Mouse (Mus musculus): ENCODE measurements around the gene Ptcd2.

Gene Ptcd2

DNA sequence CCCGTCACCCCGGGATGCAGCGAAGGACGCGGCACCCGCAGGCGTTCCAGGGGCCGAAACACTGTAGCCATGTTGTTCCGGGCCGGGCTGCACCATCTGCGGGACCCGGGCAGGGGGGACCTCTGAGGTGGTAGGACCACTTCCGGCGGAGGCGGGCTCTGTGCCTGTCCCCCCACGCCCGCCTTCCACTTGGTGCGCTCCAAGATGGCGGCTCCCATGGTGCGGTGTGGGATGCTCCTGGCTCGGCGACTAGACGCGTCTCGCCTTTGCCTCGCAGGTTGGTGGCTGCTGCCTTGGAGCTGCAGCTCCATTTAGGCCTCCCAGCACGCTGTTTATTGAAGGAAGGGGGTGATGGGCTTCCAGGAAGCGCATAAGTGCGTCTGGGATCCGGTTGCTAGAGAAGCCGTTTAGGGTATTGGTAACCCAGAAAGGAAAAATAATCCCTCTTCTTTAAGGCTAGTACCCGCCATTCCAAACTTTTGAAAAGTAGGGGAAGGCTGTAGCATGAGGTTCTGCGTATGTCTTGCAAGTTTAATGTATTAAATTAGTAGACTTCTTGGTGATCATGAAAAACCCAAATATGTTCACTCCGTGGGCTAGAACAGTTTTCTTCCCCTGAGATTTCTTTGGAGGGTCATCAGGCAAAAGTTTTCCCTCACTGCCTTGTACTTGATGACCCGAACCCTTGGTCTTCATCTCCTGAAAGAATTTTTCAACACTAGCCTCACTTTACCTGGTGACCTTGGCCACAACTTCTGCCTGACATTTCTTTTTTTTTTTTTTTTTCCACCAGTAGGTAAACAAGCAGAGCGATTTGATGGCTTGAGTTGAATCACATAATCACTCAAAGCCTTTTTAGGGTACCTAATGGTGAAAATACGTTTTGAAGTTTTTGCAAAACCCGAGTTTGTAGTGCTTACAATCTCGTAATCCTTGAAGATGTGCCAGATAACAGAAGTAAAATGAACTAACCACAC is at the start of gene Ptcd2, which contains the start of gene Mrps27:
TSS of gene Ptcd2 (minus strand) at position 107 of the 977 bp plus-strand sequence.
TSS of gene Mrps27 (plus strand) at position 188 of the 977 bp plus-strand sequence.
- peak; percentile 97 for DNase-seq (ENCODE audit: low spot score)

DNA sequence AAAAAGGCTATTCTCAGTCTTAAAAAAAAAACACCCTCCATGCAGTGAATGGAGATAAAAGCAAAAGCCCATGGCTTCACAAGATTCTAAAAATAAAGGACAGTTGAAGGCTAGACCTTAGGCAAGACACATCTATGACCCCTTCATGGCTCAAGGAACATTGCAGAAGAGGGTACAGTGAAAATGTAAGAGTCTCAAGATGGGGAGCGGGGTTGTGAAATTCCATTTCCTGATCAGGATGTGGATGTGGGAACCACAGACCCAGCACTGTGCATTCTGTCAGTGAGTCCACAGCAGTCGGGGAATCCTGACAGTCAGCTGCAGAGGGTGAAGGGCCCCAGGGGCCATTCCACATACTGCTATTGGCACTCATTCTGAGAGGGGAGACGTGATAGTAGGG is 48.6 kb upstream of the Ptcd2 start:
- DNase-seq (ENCODE audit: low spot score), result no peak

DNA sequence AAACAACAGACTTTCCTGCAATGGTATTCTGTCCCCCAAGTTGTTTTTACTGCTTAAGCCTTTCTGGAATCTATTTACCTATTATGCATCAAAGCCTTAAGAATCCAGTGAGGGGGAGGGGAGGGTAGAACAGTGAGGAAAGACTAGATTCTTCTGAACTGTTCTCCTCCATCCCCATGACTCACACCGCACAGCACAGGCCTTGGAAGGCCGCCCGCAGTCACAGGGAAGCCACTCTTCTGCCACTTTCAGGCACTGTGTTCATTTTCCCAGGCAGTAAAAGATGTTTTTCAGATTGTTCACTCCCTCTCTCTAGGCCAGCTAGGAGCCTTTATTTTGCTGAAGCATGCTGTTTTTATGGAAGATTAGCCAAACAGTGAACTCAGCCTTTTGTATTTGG is 46.9 kb upstream of the Ptcd2 start:
- no peak for DNase-seq (ENCODE audit: low spot score)

DNA sequence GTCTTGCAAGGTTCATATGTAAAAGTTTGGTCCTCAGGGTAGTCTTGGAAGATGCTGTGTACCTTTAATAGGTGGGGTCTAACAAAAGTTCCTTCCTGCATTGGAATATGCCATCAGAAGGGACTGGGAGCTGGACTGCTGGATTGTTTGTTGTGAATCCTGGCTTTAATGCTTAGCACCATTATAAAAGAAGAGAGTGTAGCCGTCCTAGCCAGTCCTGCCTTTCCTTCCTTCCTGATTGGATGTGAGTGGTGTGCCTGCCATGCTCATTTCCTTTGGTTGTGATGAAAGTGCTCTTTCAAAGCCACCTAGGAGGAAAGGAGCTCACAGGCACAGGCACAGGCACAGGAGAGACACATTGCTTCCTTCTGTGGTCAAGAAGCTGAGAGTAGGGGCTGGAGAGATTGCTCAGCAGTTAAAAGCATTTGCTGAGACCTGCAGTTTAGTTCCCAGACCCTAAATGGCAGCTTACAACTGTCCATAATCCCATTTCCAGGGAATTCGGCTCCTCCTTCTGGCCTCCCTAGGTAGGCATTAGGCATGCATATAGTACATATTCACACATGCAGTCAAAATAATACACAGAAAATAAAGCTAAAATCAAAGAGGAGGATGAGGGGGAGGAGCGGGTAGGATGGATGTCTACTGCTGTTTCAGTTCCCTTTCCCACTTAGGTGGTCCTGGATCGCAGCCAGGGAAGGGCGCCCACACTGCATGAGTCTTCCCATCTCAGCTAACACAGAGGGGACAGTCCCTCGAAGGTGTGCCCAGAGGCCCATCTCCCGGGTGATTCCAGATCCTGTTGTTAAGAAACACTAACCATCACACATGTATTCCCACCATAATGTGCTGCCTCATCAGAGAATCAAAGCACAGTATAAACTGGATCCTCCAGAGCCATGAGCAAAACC is 43.7 kb upstream of the Ptcd2 start:
- no peak for DNase-seq (ENCODE audit: low spot score)

DNA sequence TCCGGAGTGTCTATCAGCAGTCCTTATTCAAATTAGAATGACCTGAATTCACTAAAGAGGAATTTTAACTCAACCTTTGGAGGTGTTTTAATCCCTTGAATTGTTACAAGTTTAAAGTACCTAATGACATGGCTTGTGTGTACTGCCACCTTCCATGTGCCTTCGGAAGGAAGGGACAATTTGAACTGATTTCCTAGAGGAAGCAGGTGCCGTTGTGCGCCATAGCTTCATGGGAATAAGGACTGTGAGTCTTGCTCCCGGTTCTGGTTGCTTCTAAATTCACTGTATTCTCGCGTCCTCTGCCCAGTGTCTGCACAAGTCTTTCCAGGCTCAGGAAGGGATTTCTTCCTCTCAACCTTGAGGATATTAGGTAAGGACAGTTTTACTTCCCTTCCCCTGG is 41.8 kb upstream of the Ptcd2 start:
- DNase-seq (ENCODE audit: low spot score), result no peak

DNA sequence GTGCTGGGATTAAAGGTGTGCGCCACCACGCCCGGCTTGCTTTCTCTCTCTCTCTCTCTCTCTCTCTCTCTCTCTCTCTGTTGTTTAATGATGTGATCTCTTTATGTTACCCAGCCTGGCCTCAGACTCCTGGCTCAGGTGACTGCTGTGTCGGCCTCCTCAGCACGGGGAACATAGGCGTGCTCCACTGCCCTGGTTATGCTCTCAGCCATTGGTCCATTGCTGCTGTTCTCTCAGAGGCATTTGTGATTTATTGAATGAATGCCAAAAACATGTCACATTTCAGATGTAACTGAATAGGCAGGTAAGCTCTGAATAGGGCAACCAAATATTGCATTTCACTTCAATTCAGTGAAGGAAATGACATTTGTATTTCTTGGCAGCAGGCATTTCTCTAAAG is 41.4 kb upstream of the Ptcd2 start:
- no peak for DNase-seq (ENCODE audit: low spot score)

DNA sequence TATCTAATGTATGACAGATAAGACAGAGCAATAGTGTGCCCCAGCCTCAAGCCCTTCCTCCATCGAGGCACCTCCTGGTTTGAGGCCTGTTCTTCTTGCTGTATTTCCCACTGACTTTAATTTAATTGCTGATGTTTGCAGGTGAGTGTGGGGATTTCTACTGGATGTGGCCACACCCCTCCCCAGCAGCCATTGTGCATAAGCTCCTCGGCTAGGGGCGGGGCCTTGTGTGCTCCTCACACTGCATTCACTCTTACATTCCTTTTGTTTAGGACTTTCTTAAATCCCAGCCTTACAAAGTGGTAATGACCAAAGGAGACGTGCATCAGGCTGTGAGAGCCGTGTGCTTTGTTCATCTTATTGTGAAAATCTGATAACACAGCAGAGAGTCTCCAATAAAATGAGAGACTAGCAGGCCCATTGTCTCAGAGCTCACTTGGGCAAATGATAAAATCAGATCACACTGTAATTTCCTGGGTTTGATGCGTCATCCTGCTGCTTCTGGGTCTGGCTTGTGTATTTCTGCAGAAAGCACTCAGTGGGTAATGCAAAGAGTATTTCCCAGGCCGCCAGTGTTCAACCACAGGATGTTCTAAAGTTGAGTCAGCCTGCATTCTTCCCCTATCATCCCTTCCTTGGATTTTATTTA is 40.2 kb upstream of the Ptcd2 start:
- no peak for DNase-seq (ENCODE audit: low spot score)

DNA sequence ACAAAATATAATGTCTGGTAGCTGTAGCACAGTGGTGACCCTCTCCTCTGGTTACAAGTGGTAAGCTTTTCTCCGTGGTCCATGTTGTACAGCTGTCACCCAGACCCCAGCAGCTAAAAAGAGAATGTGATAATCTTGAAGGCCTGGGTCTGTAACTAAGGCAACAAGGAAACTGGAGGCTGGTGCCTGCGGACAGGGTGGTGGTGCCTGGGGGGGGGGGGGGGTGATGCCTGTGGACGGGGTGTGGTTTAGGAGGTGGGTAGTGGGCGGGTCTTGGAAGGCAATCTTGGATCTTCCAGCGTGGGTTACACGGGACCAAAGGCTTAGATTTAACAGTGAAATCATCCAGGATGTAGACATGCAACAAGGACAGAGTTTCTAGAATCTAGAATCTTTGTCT is 37.9 kb upstream of the Ptcd2 start:
- no peak for DNase-seq (ENCODE audit: low spot score)

DNA sequence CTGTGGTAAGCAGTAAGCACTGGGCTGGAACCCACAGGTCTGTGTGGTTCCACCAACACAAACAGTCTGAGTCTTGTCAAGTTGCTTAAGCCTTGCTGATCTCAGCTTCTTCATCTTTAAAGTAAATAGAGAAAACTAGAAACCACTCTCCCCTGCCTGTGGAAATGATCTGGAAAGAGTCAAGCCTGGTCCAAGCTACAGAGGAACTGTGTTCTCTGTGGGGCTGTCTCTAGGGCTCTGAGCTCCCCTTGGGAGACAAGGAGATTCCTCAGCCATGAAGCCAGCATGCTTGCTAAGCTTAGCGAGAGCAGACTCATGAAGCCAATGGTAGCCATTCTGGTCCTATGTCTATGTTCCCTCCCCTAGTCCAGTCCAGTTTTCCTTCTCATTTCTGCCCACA is 33.7 kb upstream of the Ptcd2 start:
- DNase-seq (ENCODE audit: low spot score), result no peak

DNA sequence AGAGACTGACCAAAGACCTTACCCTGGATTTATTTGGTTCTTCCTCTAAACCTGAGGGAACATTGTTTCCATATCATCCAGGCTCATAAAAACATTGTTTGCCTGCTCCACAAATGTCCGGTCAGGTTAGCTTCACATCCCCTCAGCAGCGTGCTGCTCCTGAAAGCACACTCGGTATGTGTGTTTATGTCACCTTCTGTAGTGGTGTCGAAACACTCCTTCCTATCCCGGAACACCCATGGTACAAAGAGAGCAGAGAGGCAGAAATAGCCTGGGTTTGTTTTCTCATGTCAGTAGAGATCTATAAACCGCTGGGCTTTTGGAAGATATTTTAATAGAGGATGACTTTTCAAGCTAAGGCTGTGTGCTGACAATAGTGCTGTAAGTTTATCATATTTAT is 32.5 kb upstream of the Ptcd2 start:
- no peak for DNase-seq (ENCODE audit: low spot score)

DNA sequence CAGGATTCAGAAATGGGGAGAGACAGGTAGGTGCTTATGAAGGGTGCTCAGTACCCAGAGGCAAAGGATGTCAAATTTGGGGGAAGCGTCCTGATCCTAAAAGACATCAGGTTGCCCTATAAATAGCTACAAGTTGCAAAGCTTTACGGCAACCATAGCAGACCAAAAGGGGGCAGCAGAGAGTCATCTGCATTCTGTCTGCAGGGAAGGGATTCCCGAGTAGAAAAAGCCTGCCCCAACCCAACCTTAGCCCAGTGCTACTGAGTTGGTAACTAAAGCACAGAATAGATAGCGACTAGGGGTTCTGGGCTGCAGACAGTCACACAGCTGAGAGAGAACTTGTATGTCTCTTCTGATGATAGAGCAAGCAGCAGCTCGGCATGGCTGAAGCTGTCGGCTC is 31.0 kb upstream of the Ptcd2 start:
- peak; percentile 95 for DNase-seq (ENCODE audit: low spot score)

DNA sequence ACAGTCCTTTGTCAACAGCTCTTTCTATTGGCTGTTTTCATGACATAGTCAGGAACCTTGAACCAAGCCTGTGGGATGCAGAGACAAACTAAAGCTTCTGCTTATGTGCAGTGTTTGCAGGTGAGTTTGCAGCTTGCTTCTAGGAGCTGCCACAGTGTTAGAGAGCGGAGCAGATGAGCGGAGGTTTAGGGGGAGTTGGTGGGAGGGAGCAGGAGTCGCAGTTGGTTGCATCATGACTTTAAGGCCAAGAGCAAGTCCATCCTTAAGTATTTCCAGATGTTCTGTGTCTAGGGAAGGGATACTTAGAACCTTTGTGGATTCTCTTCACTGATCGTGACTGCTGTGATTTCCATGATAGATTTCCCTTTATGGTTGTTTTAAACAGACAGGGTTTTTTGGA is 29.7 kb upstream of the Ptcd2 start:
- no peak for DNase-seq (ENCODE audit: low spot score)

DNA sequence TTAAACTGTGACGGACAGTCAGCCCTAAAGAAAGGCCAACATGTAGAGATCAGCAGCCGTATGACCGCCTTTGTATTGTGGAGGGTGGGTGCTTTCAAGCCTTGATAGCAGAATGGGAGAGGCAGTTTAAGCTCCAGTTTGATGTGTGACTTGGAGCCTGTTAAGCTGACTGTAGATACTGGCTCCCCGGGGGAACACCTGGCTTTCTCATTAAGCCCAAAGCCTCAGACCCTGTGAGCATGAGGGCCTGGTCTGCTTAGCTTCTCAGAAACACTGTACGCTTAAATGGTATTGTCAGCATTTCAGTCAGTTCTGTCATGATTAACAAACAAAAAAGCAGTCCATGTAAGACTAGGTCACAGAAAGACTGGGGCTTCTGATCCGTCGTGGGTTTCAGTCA is 29.2 kb upstream of the Ptcd2 start:
- no peak for DNase-seq (ENCODE audit: low spot score)

DNA sequence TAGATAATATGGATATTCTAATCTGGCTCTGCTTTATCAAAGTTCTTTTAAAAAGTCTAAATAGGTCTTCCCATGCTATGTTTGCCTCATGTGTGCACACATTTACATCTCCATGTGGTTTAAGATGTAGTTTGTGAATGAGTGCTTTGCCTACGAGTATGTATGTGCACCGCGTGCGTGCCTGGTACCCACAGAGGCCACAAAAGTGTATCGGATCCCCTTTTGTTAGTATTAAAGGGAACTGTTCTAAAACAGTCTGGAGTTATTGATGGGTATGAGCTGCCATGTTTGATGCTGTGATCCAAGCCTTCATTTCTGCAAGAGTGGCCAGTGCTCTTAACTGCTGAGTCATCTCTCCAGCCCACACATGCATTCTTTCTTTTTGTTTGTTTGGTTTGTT is 26.8 kb upstream of the Ptcd2 start:
- DNase-seq (ENCODE audit: low spot score), result no peak

DNA sequence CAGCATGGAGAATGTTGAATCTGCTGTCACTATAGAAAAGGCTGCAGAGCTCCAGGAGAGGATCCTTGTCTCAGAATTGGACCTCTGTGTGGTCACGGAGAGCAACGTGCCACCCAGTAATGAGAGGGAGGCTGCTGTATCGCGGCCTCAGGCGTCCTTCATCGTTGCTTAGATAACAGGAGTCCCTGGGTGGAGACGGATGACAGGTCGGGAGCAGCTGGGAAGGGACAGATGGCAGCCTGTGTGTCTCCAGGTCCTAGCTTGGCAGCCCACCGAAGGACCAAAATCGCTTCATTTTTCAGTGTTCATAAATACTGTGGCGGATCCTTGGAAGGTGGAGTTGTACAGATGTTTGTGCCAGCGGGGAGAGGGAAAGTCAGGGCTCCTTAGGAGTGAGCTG is 24.6 kb upstream of the Ptcd2 start:
- no peak for DNase-seq (ENCODE audit: low spot score)

DNA sequence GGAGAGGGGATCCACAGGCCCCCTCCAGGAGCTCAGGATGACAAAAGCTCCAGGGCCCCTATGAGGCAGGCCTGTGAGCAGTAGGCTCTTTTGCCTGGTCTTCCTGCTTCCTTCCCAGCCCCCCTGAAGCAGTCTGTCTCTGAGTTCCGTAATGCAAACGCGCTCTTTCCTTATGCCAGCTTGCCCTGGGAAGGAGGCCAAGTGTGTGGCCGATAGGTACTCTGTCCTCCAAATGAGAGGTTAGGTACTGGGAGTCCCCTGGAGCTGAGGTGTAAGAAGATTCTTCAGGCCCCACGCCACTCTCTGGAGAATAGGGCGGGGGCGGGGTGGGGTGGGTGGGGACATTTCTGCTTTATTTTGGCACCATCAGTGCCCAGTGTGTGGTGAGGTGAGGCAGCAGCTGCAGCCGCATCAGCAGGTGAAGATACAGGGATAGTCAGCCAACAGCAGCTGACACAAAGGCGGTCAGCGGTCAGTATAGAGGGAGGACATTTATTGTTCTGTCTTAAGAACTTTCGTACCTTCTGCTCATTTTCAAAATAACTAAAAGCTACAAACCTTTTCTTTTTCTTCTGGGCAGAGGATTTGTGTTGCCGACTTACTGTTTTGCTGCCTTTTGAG is 23.2 kb upstream of the Ptcd2 start:
- no peak for DNase-seq (ENCODE audit: low spot score)

DNA sequence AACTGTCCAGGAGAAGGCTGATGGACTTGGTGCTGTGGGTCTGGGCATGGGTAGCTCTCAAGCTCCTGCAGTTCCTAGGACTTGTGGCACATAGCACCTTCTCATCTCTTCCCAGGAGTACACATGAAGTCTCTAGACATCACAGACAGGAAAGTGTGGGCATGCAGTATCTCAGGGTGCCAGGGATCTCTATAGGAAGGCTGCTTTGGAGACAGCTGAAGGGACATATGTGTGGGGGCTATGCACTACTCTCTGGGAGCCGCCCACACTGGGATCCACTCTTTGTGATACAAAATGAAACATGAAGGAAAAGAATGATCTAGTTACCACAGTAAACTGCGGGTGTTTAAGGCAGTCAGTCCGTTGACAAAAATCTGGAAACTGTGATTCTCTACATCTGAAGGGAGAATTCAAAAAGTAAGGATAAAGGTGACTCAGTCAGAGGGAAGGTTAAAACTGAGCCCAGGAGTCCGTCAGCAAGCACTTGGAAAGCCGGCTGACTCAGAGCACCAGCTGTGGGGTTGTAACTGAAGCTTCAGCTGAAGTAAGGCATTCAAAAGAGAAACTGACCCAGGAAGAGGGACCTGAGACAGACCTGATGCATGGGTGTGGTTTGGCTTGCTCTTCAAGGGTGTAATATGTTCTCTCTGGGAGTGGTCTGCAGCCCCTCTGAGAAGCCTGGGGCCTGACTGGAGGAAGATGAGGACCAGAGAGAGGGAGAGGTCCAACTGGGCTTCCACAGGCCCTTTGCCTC is 22.1 kb upstream of the Ptcd2 start:
- DNase-seq (ENCODE audit: low spot score), result no peak

DNA sequence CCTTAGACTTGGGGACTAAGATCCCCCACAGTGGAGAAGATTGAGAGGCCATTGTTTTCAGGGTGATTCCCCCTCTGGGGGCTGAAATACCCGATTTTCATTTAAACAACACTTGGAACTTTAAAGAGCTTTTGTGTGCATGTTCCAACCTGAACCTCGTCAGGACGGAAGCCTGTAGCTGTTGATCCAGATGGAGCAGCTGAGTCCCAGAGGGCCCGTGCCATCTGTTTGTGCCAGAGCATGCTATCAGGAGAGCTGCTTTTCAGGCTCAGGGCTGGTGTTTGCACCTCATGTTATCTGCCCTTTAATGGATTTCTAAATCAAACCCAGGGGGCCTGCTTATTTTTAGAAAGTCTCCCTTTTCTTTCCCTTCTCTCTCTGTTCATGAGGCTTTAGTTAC is 19.4 kb upstream of the Ptcd2 start:
- DNase-seq (ENCODE audit: low spot score), result no peak

DNA sequence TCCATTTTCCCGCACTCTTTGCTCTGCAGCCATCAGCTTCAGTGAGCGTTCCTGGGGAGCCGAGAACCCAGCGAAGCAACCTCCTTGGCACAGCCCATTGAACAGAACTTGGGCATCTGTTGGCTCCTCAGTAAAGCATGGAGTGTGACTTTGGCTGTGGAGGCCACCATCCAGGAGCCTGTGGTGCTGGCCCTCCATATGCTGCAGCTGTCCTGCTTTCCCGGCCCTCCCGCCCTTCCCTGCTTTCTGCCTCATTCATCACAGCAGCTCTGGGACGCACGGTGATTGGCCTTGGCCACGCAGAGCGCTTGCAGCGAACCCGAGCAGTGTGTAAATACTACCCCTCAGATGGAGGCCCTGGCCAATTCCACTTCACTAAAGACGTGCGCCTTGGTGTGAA is 14.4 kb upstream of the Ptcd2 start:
- no peak for DNase-seq (ENCODE audit: low spot score)

DNA sequence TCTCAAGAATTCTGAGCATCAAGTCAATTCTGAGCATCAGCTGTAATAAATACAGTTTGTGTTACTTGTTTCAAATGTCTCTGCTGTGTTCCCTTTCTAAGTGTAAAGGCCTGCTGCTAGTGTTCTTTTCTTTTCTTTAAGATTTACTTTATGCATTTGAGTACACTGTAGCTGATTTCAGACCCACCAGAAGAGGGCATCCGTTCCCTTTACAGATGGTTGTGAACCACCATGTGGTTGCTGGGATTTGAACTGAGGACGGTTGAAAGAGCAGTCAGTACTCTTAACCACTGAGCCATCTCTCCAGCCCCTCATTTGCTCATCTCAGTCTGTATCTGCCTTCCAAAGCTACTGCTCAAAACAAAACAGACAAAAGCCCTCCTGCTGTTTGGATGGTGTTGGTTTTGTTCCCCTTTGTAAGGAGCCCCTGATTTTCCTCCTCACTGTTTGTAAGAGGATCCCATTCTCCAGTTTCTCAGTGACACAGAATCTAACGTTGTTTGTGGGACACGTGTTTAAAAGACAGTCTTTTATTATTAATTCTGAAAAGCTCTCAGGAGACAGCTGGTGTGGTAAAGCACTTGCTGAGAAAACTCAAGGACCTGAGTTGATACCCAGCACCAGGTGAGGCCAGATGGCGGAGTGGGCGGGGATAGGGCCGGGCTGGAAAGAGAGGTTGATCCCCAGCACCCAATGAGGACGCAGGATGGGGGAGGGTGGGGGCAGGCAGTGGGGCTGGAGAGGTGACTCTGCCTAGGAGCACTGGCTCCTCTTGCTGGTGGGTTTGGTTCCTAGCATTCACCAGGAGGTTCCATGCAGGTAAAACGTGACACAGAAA is 12.1 kb upstream of the Ptcd2 start:
- DNase-seq (ENCODE audit: low spot score), result peak; percentile 67

All from retina, embryonic 14.5 days (tissue).